Comparison of ENCODE assay signal across 20 mouse cellular contexts in genomic region chr12:99412496-99412895, GRCm38 (mm10).
DNase-seq lines count a peak whose midpoint lies in the region; ATAC-seq and TF ChIP-seq lines count a peak whose summit lies in the region.
"Had no signal": no experiment of that assay in that cellular context is flagged by ENCODE, and none has a peak within 500 bp of the region (broad histone marks: within the 10 kb centered on the region; RNA-seq: fewer than 3 reads in every experiment).

No protein-coding gene starts in this region.

- H3K4me3 ChIP-seq in E14TG2a.4 (replicated peaks; ENCODE audit: low read length): peak overlapping the region; percentile 74
- H3K4me3 ChIP-seq in ES-Bruce4 (ENCODE audit: low read depth, low read length): peak overlapping the region; percentile 74
- H3K4me3 ChIP-seq in ES-E14 (ENCODE audit: insufficient read depth in 1 of 2, low read depth in 1 of 2, low read length in 2 of 2, poor library complexity in 1 of 2, severe bottlenecking in 1 of 2): peak overlapping the region; percentile 36 to 66
- no peak overlapping the region for H3K4me3 ChIP-seq in kidney, embryonic 16.5 days (ENCODE audit: low read length)
- H3K4me3 ChIP-seq: embryonic facial prominence, embryonic 10.5 days; embryonic facial prominence, embryonic 12.5 days; forebrain, embryonic 13.5 days; forebrain, embryonic 15.5 days had no signal

- in situ Hi-C loops in ES-E14 (cut with MboI; ENCODE audit: low sequenced_read_pairs in 2 of 2, unreplicated experiment in 2 of 2): no loop called here

- WGBS in kidney, embryonic 16.5 days: 54% methylated on average over 3 of the region's 3 CpGs

- TF ChIP-seq POLR2A in ES-Bruce4 (IDR thresholded peaks at IDR 0.05; ENCODE audit: insufficient read depth, low read length): no peak

- H3K9ac ChIP-seq in ES-Bruce4 (ENCODE audit: low read depth, poor library complexity, severe bottlenecking): peak overlapping the region; percentile 35
- H3K9ac ChIP-seq in ES-E14 (ENCODE audit: insufficient read depth, low read depth, low read length, poor library complexity, severe bottlenecking): peak overlapping the region; percentile 69
- H3K9ac ChIP-seq in kidney, embryonic 16.5 days (replicated peaks; ENCODE audit: low read length): no peak overlapping the region
- H3K9ac ChIP-seq: embryonic facial prominence, embryonic 12.5 days; forebrain, embryonic 13.5 days; forebrain, embryonic 15.5 days; forebrain, postnatal 0 days had no signal

- no peak for ATAC-seq in kidney, embryonic 16.5 days (ENCODE audit: low FRiP score, low TSS enrichment)
- ATAC-seq: forebrain, embryonic 13.5 days; forebrain, embryonic 15.5 days; forebrain, postnatal 0 days had no signal

- H3K27me3 ChIP-seq in E14TG2a.4 (ENCODE audit: insufficient read depth, low read length) (no peaks in the 10 kb centered on the region), ES-Bruce4 (ENCODE audit: control insufficient read depth, insufficient read depth, low read length, poor library complexity, severe bottlenecking) (no peaks in the 10 kb centered on the region)
- no peaks in the 10 kb centered on the region for H3K27me3 ChIP-seq in kidney, embryonic 16.5 days (ENCODE audit: insufficient read depth, low read length)
- H3K27me3 ChIP-seq: embryonic facial prominence, embryonic 12.5 days; forebrain, embryonic 13.5 days; forebrain, embryonic 15.5 days had no signal

- no peak overlapping the region for H3K4me2 ChIP-seq in kidney, embryonic 16.5 days (replicated peaks; ENCODE audit: low read depth, low read length)
- H3K4me2 ChIP-seq: embryonic facial prominence, embryonic 12.5 days; forebrain, embryonic 13.5 days; forebrain, embryonic 15.5 days had no signal

- H3K9me3 ChIP-seq in E14TG2a.4 (ENCODE audit: low read length): no peaks in the 10 kb centered on the region
- no peaks in the 10 kb centered on the region for H3K9me3 ChIP-seq in ES-Bruce4 (replicated peaks; ENCODE audit: control insufficient read depth, insufficient read depth, low read length, poor library complexity, severe bottlenecking)
- H3K9me3 ChIP-seq in ES-E14 (ENCODE audit: control insufficient read depth, insufficient read depth, low read depth, low read length): no peaks in the 10 kb centered on the region
- peaks cover 3% of the 10 kb centered on the region; the same call in 1 of the 2 replicates for H3K9me3 ChIP-seq in kidney, embryonic 16.5 days (ENCODE audit: low read length)
- H3K9me3 ChIP-seq: embryonic facial prominence, embryonic 10.5 days; embryonic facial prominence, embryonic 12.5 days; forebrain, embryonic 15.5 days had no signal

- peaks cover 74% of the 10 kb centered on the region for H3K4me1 ChIP-seq in E14TG2a.4 (replicated peaks; ENCODE audit: low read depth, low read length)
- peaks cover 7% of the 10 kb centered on the region for H3K4me1 ChIP-seq in ES-Bruce4 (ENCODE audit: control insufficient read depth, insufficient read depth, low read length)
- peaks cover 15 to 16% of the 10 kb centered on the region in 2 experiments for H3K4me1 ChIP-seq in ES-E14 (ENCODE audit: control insufficient read depth in 2 of 2, insufficient read depth in 2 of 2, low read length in 2 of 2, poor library complexity in 1 of 2)
- H3K4me1 ChIP-seq in kidney, embryonic 16.5 days (ENCODE audit: insufficient read depth, low read length): no peaks in the 10 kb centered on the region

- DNase-seq in ES-E14 (ENCODE audit: low read depth, low spot score): peak; percentile 47
- DNase-seq in ZHBTc4 (ENCODE audit: low read depth, low spot score): peak; percentile 57
- DNase-seq in c-Kit-positive CD71-positive TER-119-positive erythroid progenitor cells, embryonic 14.5 days (ENCODE audit: low spot score): no peak
- DNase-seq in testis, postnatal 14 days (ENCODE audit: low spot score): no peak
- DNase-seq: adrenal gland, adult 2 months; adrenal gland, postnatal 10 days; adrenal gland, postnatal 25 days; cerebellum, adult 11-12 months; cerebellum, adult 2 months; cerebellum, adult 9-10 months; cerebellum, postnatal 10 days; cerebellum, postnatal 25 days; forebrain, postnatal 0 days had no signal

- peak overlapping the region; percentile 99 for H3K27ac ChIP-seq in ES-Bruce4 (ENCODE audit: insufficient read depth, low read length)
- peak overlapping the region; percentile 99 for H3K27ac ChIP-seq in ES-E14 (ENCODE audit: insufficient read depth, low read depth, low read length, poor library complexity, severe bottlenecking)
- no peak overlapping the region for H3K27ac ChIP-seq in kidney, embryonic 16.5 days (ENCODE audit: low read length)
- H3K27ac ChIP-seq: embryonic facial prominence, embryonic 10.5 days; embryonic facial prominence, embryonic 12.5 days; forebrain, embryonic 13.5 days; forebrain, embryonic 15.5 days had no signal

- H3K36me3 ChIP-seq in E14TG2a.4 (ENCODE audit: insufficient read depth, low read length): peaks cover 8% of the 10 kb centered on the region
- H3K36me3 ChIP-seq in ES-Bruce4 (ENCODE audit: control insufficient read depth, insufficient read depth, low read length, poor library complexity, severe bottlenecking): no peaks in the 10 kb centered on the region
- no peaks in the 10 kb centered on the region; the same call in 1 of the 2 replicates for H3K36me3 ChIP-seq in ES-E14 (ENCODE audit: control insufficient read depth, insufficient read depth, low read length, poor library complexity, severe bottlenecking)
- H3K36me3 ChIP-seq in kidney, embryonic 16.5 days (ENCODE audit: insufficient read depth, low read length): no peaks in the 10 kb centered on the region
- H3K36me3 ChIP-seq: embryonic facial prominence, embryonic 10.5 days; embryonic facial prominence, embryonic 12.5 days; forebrain, embryonic 15.5 days had no signal

- TF ChIP-seq EP300 in ES-Bruce4 (IDR thresholded peaks at IDR 0.05; ENCODE audit: insufficient read depth, low read depth, low read length): peak; percentile 73; the same call in 1 of the 2 replicates

- TF ChIP-seq CTCF in E14TG2a.4 (conservative IDR thresholded peaks at IDR 0.05; ENCODE audit: low read length) (no peak), ES-Bruce4 (IDR thresholded peaks at IDR 0.05; ENCODE audit: low read depth, low read length) (no peak)

TF ChIP-seq in ES-E14, 5 proteins besides CTCF, POLR2A, EP300 and RAD21:
- TF ChIP-seq ZC3H11A (IDR thresholded peaks at IDR 0.05; ENCODE audit: borderline replicate concordance, low read depth, low read length) (no peak), CHD2 (IDR thresholded peaks at IDR 0.05; ENCODE audit: low read depth, low read length) (peak; percentile 46; the same call in 1 of the 2 replicates)

Comparison
In these comparisons a context has a peak if more than half of its experiments do, and no peak if none do; other contexts are left out.
1. DNase-seq: peak in ES-E14 (single experiment) and ZHBTc4 (single experiment); none in c-Kit-positive CD71-positive TER-119-positive erythroid progenitor cells, embryonic 14.5 days (single experiment) and testis, postnatal 14 days (single experiment).